Mouse (Mus musculus): Measurements from ENCODE around the gene Rnf144a. TPM values are rescaled to one million over a fixed set of nuclear protein-coding genes. Genes with fewer than 3 reads are reported as not detected.
"Not testable (repeated sequence)": the region's sequence is repeated elsewhere in the genome, so short reads cannot be mapped to it uniquely, and the experiment has no call there.

Rnf144a gene
- polyA plus RNA-seq, 1 experiment: 12.0 TPM

DNA sequence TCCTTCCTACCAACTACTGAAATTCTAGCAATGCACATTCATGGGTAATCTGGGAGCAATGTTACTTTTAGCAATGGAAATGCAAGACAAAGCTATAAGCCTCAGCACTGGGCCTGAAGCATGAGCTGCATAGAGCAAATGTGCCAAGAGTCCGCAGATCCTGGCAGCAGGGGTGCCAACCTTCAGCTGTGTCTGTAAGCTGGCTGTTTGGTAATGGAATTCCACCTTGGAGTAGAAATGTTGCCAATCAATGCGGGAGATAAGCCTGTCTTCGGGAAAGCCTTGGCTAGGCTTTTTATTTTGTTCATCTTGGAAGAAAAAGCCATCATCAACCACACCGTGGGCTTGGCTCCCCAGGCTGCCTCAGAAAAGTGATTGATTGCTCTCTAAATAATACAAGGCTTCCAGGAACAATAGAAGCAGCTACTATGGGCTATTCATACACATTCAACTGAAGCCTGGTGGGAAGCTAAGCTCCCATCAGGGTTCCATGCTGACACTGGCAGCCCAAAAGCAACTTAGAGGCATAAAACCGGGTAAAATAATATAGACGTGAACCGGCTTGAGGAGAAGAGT lies 115.5 kb downstream of the Rnf144a start:
- no peaks in the 10 kb centered on the region for H3K27me3 ChIP-seq (ENCODE audit: control insufficient read depth, insufficient read depth, low read length)
- H3K27ac ChIP-seq (ENCODE audit: control insufficient read depth, insufficient read depth, low read length): no peak overlapping the region
- no peaks in the 10 kb centered on the region for H3K36me3 ChIP-seq (ENCODE audit: control insufficient read depth, insufficient read depth, low read length)
- 94% methylated on average over 7 of the region's 7 CpGs for WGBS
- DNase-seq: no peak
- TF ChIP-seq POLR2A (IDR thresholded peaks at IDR 0.05; ENCODE audit: control insufficient read depth, extremely low read depth, insufficient read depth, low read length, poor library complexity) (no peak), CTCF (IDR thresholded peaks at IDR 0.05; ENCODE audit: borderline replicate concordance, control insufficient read depth, extremely low read depth, insufficient read depth, low read length, poor library complexity) (no peak)
- peaks cover 13% of the 10 kb centered on the region for H3K4me1 ChIP-seq (replicated peaks; ENCODE audit: control insufficient read depth, insufficient read depth, low read length)
- H3K4me3 ChIP-seq (ENCODE audit: control insufficient read depth, insufficient read depth, low read length): no peak overlapping the region

DNA sequence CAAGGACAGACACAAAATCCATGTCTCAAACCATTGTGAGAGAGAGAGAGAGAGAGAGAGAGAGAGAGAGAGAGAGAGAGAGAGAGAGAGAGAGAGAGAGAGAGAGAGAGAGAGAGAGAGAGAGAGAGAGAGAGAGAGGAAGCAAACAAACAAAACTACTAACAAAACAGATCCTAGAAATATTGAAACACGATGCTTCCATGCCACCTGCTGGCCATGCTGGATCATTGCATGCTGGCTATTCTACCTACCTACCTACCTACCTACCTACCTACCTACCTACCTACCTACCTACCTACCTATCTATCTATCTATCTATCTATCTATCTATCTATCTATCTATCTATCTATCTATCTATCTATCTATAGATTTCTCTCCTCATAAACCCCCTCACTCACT lies 119.1 kb downstream of the Rnf144a start:
- peak; percentile 28 for DNase-seq

DNA sequence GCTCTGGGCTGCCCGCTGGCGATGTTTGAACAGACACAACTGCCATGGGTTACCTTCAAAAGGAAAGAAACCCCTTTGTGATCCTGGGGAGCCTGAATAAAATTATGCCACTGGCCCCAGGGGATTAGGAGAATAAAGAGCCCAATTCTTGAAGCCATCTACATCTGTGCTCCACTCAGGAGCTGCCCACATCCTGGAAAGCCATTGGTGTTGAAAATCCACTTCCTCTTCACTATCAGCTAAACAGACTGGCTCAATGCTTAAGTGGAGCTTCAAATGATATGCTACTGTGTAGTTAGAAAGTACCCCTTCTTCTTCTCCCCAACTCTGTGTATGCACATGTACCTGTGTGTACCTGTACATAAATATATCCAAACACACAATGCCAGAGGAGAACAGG lies 125.9 kb downstream of the Rnf144a start:
- H3K27me3 ChIP-seq (ENCODE audit: control insufficient read depth, insufficient read depth, low read length): no peaks in the 10 kb centered on the region
- no peak overlapping the region for H3K27ac ChIP-seq (ENCODE audit: control insufficient read depth, insufficient read depth, low read length)
- 86% methylated on average over 2 of the region's 2 CpGs for WGBS
- H3K4me3 ChIP-seq (ENCODE audit: control insufficient read depth, insufficient read depth, low read length): no peak overlapping the region
- TF ChIP-seq CTCF (IDR thresholded peaks at IDR 0.05; ENCODE audit: borderline replicate concordance, control insufficient read depth, extremely low read depth, insufficient read depth, low read length, poor library complexity) (no peak), POLR2A (IDR thresholded peaks at IDR 0.05; ENCODE audit: control insufficient read depth, extremely low read depth, insufficient read depth, low read length, poor library complexity) (no peak)
- no peaks in the 10 kb centered on the region for H3K36me3 ChIP-seq (ENCODE audit: control insufficient read depth, insufficient read depth, low read length)
- no peak for DNase-seq
- no peaks in the 10 kb centered on the region for H3K4me1 ChIP-seq (replicated peaks; ENCODE audit: control insufficient read depth, insufficient read depth, low read length)

More for the DNA sequence above, 119.1 kb downstream of the Rnf144a start:
- not testable (repeated sequence) for H3K4me1 ChIP-seq (replicated peaks; ENCODE audit: control insufficient read depth, insufficient read depth, low read length); H3K27ac ChIP-seq (ENCODE audit: control insufficient read depth, insufficient read depth, low read length); H3K27me3 ChIP-seq (ENCODE audit: control insufficient read depth, insufficient read depth, low read length); H3K36me3 ChIP-seq (ENCODE audit: control insufficient read depth, insufficient read depth, low read length); H3K4me3 ChIP-seq (ENCODE audit: control insufficient read depth, insufficient read depth, low read length)
- WGBS: 0% methylated on average over 1 of the region's 1 CpGs

DNA sequence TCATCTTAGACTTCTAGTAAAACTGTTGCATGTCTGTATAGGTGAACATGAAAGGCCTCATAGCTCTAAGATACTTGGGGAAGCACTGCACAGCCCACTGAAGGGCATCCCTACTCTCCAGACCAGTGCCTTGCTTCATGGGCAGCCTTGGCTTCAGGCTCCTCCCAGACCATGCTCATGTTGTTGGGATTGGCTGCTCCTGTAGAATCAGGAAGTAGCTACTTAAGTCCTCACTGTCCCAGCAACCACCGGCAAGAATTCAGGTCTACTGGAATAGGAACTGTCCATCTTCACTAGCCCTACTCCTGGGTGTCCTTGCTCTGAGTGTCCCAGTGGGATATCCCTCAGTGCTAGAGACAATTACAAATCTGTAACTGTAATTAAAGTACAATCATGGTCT lies 126.7 kb downstream of the Rnf144a start:
- H3K4me3 ChIP-seq (ENCODE audit: control insufficient read depth, insufficient read depth, low read length): no peak overlapping the region
- H3K27ac ChIP-seq (ENCODE audit: control insufficient read depth, insufficient read depth, low read length): no peak overlapping the region
- H3K36me3 ChIP-seq (ENCODE audit: control insufficient read depth, insufficient read depth, low read length): no peaks in the 10 kb centered on the region
- 40% methylated on average over 1 of the region's 1 CpGs for WGBS
- H3K27me3 ChIP-seq (ENCODE audit: control insufficient read depth, insufficient read depth, low read length): no peaks in the 10 kb centered on the region
- no peak for DNase-seq
- no peaks in the 10 kb centered on the region for H3K4me1 ChIP-seq (replicated peaks; ENCODE audit: control insufficient read depth, insufficient read depth, low read length)
- TF ChIP-seq POLR2A (IDR thresholded peaks at IDR 0.05; ENCODE audit: control insufficient read depth, extremely low read depth, insufficient read depth, low read length, poor library complexity): no peak
- TF ChIP-seq CTCF (IDR thresholded peaks at IDR 0.05; ENCODE audit: borderline replicate concordance, control insufficient read depth, extremely low read depth, insufficient read depth, low read length, poor library complexity): no peak

DNA sequence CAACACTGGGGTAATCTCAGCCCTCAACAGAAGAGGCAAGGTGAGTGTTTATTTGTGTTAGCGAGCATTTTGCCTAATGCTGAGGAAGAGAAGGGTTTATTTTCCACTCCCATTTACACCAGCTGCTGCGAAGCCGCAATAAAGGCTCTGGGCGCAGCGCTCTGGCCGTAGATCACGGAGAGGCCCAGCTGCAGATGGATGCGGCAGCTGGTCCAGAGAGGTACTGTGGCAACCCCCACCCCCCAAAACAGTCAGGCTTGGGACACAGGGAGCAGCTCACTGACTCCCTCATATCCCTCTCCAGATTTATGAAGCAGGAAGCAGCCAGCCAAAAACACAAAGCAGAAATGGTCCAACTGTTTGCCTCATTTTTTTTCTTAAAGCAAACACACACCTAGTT lies 129.1 kb downstream of the Rnf144a start:
- 87% methylated on average over 8 of the region's 8 CpGs for WGBS
- Histone ChIP-seq H3K27ac (ENCODE audit: control insufficient read depth, insufficient read depth, low read length) (no peak overlapping the region), H3K27me3 (ENCODE audit: control insufficient read depth, insufficient read depth, low read length) (no peaks in the 10 kb centered on the region), H3K4me1 (replicated peaks; ENCODE audit: control insufficient read depth, insufficient read depth, low read length) (no peaks in the 10 kb centered on the region), H3K36me3 (ENCODE audit: control insufficient read depth, insufficient read depth, low read length) (no peaks in the 10 kb centered on the region), H3K4me3 (ENCODE audit: control insufficient read depth, insufficient read depth, low read length) (no peak overlapping the region)
- TF ChIP-seq CTCF (IDR thresholded peaks at IDR 0.05; ENCODE audit: borderline replicate concordance, control insufficient read depth, extremely low read depth, insufficient read depth, low read length, poor library complexity) (no peak), POLR2A (IDR thresholded peaks at IDR 0.05; ENCODE audit: control insufficient read depth, extremely low read depth, insufficient read depth, low read length, poor library complexity) (no peak)
- no peak for DNase-seq

DNA sequence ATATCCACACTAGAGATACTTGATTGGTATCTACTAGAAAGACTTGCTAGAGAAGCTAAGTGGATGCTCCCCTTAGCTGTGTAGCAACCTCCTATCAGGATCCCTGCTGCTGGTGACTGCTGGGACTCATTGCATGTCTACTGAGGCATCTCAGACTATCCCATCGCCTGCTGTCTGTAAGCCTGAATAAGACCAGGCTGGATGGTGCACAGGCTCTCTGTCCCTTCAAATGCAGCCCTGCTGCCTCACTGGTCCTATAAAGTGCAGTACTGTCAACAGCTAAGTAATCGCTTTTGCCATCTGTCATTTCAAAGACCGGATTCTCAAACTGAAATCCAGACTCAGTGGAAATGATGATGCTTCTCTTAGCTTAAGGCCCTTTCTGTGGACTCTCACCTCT lies 129.6 kb downstream of the Rnf144a start:
- 94% methylated on average over 3 of the region's 3 CpGs for WGBS
- Histone ChIP-seq H3K4me3 (ENCODE audit: control insufficient read depth, insufficient read depth, low read length) (no peak overlapping the region), H3K4me1 (replicated peaks; ENCODE audit: control insufficient read depth, insufficient read depth, low read length) (no peaks in the 10 kb centered on the region), H3K27me3 (ENCODE audit: control insufficient read depth, insufficient read depth, low read length) (no peaks in the 10 kb centered on the region), H3K36me3 (ENCODE audit: control insufficient read depth, insufficient read depth, low read length) (no peaks in the 10 kb centered on the region), H3K27ac (ENCODE audit: control insufficient read depth, insufficient read depth, low read length) (no peak overlapping the region)
- DNase-seq: no peak
- TF ChIP-seq CTCF (IDR thresholded peaks at IDR 0.05; ENCODE audit: borderline replicate concordance, control insufficient read depth, extremely low read depth, insufficient read depth, low read length, poor library complexity): no peak

DNA sequence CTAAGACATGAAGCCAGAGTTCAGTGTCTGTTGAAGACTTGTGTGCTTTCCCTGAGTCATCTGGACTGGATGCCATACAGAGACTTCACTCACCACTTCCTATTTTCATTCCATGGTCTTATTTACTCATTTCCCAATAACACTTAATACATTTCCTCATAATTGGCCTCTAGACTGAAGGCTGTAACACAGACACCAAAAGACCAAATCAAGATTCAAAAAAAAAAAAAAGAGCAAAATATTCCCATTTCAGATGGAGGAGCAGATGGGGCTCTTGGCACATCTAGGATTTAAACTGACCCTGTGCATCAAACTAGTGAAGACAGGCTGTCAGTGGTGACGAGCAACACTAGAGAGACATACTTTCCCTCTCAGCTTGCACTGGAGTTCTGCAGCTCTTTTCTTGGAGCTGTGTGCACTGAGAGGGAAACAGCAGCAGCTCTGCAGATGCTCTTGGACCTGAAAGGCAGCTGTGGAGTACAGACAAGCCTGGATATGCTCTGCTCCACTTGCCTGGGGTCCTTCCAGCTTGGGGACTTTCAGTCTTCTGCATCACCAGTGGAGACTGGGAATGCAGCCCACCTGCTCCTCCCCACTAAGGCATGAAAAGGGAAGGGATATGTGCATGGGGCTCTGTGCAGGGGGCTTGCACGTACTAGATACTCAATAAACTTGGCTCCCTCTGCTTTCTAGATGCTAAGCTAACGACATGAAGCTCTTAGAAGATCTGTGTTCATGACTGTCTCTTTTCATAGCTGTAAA lies 134.2 kb downstream of the Rnf144a start:
- no peak for DNase-seq
- Histone ChIP-seq H3K27me3 (ENCODE audit: control insufficient read depth, insufficient read depth, low read length) (no peaks in the 10 kb centered on the region), H3K27ac (ENCODE audit: control insufficient read depth, insufficient read depth, low read length) (no peak overlapping the region), H3K4me3 (ENCODE audit: control insufficient read depth, insufficient read depth, low read length) (no peak overlapping the region), H3K36me3 (ENCODE audit: control insufficient read depth, insufficient read depth, low read length) (no peaks in the 10 kb centered on the region), H3K4me1 (replicated peaks; ENCODE audit: control insufficient read depth, insufficient read depth, low read length) (no peaks in the 10 kb centered on the region)
- 84% methylated on average over 3 of the region's 3 CpGs for WGBS
- no peak for TF ChIP-seq CTCF (IDR thresholded peaks at IDR 0.05; ENCODE audit: borderline replicate concordance, control insufficient read depth, extremely low read depth, insufficient read depth, low read length, poor library complexity)
- no peak for TF ChIP-seq POLR2A (IDR thresholded peaks at IDR 0.05; ENCODE audit: control insufficient read depth, extremely low read depth, insufficient read depth, low read length, poor library complexity)
